Mouse (Mus musculus) retina, postnatal 1 day (tissue): ENCODE measurements around the gene Cnpy3.
"Not testable (repeated sequence)": the region's sequence is repeated elsewhere in the genome, so short reads cannot be mapped to it uniquely, and the experiment has no call there.

Experiments used
- DNase-seq: peaks from one replicate; pipeline ENCODE4 v3.0.0-alpha.2; 2012

Gene Cnpy3

DNA sequence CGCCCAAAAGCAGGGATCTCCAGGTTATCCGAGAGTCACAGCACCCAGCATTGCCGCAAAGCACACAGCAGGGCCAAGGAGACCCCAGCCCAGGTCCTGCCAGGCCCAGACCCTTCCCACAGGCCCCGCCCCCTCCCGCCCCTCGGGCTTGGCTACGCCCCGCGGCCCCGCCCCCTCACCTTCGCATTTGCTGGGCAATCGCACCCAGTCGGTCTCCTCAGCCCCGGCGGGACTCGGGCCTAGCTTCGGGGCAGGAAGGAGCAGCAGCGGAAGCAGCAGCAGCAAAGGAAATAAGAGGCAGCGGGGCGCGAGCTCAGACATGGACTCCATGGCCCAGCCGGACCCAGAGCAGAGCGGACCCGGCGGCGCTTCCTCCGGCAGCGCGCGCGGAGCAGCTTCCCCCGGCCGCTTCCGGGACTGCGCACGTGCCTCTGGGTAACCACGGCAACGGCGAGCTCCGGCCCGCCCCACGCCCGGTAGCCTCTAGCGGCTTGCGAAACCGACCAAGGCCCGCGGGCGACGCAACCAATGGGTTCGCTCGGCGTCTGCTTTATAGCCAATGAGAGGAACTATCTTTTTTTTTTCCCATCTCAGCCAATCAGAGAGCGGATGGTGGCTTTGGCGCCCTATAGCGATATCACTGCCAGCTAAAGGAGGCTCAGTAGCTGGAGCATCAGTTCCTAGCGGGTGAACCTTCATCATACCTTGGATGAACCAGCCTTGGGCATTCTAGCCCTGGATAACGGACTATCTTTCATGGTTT lies at the start of gene Cnpy3:
Gene Cnpy3, minus strand, starts transcription at position 421 of the 763 bp plus-strand sequence.
- peak; percentile 99 for DNase-seq

DNA sequence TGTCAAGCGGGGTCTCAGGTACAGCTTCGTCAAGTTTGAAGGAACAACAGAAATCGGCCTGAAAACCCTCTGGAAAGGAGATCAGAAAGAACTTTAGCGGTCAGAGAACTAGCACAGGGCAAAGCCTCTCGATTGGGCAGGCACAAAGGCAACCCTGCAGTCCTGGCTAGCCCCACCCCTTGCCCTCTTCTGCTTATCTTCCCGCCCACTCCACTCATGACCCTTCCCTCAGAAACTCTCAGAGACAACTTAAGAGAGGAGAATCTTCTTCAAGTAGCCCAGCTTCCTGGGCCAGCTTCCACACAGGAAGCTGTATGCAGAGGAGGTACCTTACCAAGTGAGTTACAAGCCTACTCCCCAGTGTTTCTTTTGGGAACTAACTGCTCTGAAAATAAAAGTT lies 49.7 kb upstream of the Cnpy3 start:
- no peak for DNase-seq

DNA sequence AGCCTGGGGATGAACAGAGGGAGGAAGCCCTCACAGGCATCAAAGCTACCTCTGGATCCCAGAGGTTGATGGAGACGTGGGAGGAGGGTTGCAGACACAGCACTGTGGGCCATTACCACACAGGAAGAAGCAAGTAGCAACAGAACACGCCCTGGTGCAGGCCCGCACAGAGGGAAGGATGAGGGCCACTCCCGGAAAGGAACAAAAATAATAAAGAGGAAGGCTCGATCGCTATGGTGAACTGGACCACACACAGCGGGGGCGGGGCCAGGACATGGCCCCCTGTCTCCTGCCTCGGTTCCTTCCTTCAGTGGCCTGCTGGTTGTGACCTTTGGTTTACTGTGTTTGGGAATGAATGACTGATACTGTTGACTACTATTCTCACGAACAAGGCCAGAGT lies 47.7 kb upstream of the Cnpy3 start:
- no peak for DNase-seq

DNA sequence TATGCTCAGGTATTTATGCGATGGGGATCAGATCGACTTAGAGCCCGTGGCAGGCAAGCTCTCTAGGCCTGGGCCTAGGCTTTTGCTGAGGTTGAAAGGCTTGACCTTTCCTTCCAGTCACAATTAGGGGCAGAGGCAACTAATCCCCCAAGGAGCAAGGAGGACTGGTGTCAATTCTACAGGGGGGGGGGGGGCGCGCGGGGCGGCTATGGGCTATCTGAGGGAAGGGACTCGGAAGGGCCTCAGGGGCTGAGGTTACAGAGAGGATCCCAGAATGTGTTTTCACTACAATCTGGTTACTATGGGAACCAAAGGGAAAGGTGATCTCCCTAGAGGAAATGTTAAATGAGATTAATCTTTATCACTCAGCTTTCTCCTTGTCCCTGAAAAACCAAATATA lies 45.4 kb upstream of the Cnpy3 start:
- no peak for DNase-seq

DNA sequence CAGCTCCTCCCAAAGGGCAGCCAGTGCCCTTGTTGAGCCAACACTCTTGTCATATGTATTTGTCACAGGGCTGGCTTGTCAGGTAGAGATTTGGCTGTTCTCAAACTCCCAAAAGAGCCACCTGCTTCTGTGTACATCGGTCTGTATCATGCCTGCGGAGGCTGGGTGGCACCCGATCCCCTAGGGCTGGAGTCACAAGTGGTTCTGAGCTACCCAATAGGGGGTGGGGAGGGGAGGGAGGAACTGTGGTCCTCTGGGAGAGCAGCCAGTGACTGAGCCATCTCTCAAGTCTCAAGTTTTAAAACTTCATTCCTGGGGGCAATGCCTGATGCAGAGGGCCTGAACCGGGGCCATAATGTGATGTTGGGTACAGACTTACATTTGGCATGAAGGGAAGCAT lies 44.7 kb upstream of the Cnpy3 start:
- DNase-seq = no peak

DNA sequence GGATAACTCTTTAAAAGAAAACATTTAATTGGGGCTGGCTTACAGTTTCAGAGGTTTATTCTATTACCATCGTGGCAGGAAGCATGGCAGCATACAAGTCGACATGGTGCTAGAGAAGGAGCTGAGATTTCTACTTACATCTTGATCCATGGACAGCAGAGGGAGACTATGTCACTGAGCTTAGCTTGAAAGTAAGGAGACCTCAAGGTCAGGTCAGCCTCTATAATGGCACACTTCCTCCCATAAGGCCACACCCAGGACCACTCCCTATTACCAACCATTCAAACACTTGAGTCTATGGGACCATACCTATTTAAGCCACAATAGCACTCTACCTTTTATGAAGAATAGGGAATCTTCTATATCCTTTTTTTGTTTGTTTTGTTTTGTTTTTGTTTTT lies 40.9 kb upstream of the Cnpy3 start:
- no peak for DNase-seq

DNA sequence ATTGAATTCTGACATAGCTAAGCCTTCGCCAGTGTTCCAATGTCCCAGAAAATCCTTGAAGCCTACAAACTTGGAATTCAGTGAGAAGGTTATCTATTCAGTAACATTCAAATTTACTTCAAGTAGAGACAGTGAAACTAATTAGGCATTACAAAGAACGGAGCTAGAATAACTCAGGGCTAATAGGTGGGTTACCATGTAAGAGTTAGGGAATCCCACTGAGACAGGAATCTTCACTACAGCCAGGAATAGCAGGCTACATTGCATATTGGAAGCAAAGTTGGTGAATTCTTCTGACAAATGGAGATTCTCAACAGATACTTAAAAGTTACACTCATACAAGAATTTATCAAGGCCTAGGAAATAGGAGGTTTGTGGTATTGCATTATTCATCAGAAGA lies 36.0 kb upstream of the Cnpy3 start:
- DNase-seq = not testable (repeated sequence)

DNA sequence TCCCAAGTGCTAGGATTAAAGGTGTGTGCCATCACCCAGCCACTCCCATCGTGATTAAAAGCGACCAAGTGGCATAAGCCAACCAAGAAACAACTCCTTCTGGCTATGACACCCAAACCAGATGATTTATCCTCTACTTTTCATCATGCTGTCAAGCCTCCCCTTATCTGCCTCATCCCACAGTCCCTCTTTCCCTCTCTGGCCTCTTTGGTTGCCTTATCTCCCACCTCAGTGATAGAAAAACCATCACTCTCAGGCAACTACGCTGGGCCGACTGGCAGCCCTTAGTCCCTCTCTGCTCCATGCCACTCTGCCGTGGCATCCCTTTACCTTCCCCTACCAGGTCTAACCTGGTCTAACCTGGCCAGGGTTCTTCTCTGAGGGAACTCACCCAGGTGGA lies 34.9 kb upstream of the Cnpy3 start:
- DNase-seq = no peak

DNA sequence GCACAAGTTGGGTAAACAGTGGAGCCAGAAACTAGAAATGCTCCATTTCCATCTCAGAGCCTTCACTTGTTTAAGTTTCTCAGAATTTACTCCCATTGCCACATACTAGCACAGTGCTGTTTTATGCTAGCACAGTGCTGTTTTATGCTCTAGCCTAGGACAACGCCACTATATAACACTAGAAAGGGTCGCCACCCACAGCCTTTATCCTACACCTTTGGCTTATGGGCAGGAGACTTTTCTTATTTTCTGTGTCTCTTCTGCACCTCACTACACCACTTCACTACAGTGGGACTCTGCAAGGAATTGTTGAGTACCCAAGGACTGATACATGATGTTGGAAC lies 31.2 kb upstream of the Cnpy3 start:
- no peak for DNase-seq

DNA sequence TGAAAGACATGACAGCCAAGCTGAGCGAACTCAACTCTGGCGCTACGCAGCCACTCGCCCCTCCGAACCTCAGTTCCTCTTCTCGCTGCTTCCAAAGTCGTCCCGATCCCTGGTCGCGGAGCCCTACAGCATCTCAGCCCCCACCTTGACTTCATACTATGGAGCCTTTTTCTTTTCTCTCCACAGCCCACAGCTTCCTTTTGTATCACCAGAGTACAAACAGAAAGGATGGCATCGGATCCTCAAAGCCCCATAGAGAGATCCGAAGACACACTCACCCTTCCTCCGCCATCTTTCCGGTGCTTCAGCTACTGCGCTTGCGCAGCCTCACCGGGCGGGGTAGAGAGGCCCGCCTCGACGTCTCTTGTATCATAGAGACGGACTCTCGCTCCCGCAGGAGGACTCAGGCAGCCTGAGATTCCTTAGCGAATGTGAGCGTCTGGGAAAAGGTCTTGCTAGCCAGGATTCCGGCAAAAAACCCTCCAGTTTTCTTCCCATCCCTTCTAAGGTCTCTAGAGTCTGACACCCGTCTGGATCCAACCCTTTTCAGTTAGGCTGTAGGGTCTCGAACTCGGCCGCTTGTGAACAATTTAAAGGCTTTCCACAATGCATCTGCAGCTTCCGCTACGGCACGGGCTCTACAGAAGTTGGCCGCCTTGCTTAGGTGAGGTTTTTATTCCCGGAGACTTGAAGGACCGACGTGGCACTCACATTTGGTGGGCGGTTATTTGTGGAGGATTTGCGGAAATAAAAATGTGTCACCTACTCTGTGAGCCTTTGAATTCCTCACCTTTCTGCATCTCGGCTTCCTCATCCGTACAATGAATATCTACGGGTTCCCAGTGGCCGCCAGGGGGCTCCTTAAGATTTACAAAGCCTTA lies 30.6 kb upstream of the Cnpy3 start, which contains the start of gene Rpl7l1:
Gene Rpl7l1, minus strand, starts transcription at position 332 of the 881 bp plus-strand sequence.
- peak; percentile 96 for DNase-seq

DNA sequence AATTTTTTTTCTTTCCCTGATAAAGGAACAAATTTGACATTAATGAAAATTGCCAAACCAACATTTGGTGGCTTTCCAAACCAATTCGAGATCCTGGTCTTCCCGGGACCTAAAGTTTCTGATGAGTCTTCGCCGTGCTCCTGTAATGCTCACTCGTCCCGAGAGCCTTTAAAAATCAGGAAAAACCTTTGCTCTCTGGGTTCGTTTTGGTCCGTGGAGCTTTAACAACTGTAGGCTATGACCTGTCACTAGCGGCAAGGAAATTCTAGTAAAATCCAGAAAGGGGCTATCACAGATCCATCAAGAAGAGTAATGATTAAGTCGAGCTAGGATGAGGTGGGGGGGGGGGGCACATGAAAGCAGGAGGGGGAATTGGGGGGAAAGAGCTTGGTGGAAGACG lies 29.9 kb upstream of the Cnpy3 start:
- DNase-seq = no peak

DNA sequence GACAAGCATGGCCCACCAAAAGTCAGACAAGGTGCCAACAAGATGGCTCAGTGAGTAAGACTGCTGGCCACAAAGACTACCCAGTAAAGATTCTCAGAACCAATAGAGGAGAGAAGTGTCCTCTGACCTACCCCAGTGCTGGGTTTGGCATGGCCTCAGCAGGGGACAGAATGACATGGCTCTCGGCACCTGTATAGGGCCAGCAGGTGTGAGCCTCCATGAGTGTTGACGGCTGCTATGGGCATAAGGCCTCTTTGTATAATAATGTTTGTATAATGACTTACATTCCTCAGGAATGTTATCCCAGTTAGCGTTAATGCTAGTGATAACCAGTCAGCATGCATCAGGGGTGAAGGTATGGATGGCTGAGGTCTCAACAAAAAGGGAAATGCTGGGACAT lies 24.1 kb upstream of the Cnpy3 start:
- no peak for DNase-seq

DNA sequence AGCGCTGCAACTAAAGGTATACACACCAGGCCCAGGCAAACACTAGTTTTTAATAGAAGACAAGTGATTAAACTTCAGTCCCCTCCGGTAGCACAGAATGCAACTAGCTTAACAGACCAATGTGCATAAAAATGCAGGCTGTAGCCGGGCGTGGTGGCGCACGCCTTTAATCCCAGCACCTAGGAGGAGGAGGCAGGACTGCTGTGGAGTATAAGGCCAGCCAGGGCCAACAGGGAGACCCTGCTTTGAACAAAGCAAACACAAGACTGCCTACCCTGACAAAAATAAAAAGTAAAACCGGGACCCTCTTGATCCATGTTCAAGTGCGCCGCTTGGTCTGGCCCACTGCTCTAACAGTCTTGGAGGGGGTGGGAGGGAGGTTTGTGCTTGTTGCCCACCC lies 23.1 kb upstream of the Cnpy3 start:
- no peak for DNase-seq

DNA sequence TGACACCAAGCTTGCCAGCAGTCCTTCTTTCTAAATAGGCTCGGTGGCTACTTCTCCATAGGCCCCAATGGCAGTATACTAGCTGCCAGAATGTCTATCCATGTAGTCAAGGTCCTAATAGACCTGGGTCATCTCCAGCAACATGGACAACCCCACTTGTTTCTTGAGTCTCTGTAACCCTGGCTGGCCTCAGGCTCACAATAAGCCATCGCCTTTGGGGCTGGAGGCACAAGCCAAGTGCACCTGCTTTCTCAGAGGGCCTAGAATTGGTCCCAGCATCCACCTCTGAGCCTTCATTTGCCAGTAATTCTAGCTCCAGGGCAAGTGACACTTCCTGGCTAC lies 22.1 kb upstream of the Cnpy3 start:
- DNase-seq = no peak

DNA sequence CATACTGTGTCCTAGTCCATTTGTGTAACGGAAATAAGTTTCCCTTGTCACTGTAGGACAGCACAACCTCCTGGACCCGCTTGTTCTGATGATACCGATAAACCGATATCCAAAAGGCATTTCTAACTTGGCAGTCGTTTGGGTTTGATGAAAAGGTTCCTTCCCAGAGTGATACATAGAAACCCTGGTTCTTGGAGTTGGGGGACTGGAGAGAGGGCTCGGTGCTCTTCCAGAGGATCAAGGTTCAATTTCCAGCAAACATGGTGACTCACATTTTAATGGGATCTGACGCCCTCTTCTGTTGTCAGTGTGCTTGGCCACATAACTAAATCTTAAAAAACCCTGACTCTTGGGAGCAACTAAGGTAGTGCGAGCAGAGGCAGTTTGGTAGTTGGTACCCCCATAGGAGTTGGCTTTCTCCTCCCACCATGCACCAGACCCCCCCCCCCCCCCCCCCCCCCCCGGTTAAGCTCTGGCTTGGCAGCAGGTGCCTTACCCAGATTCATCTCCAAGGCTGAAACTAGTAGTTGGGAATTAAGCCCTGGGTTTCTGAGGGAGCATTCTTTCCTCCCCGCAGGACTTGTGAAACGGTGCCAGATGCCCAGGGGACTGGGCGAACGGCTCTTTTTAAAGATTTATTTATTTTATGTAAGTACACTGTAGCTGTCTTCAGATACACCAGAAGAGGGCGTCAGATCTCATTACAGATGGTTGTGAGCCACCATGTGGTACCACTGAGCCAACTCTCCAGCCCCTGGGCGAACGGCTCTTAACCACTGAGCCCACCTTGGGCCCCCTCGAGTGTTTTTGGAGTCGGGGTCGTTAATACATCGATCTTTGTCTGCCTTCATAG lies 21.5 kb upstream of the Cnpy3 start:
- DNase-seq = peak; percentile 42

DNA sequence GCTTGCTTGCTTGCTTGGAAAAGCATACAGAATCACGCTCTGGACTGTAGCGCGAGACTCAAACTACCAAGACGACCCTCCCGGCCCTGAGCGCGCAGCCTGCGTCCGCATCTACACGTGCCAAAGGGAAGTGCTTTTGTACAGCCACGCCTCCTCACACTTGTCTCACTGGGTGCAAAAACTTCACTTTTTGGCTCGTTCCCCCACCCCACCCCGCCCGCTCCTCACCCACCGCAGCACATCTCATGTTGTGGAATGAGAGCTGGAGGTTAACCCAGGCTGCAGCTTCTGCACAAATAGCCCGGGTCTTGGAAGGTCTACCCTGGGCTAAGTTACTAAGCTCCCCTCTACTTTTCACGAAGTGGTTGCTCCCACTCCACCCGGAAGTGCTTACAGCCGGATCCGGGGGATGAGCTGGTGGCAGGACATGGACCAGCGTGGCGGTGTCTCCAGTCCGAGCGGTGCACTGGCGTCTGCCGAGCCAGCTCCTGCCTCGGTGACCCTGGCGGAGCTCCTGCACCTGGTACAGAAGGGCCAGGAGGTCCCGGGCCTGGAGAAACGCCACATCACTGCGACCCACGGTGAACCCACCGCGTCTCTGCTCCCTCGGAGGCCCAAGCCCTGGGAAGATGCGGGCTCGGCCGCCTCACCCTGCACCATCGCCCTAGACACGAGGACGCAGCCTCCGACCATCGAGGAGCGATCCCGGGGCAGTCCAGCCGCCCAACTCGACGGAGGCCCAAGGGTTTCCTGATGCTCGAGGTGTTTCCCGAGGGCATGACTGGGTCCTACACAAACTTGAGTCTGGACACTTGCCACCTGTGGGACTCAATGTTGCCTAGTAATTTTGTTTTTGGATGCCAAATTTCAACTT lies 20.6 kb upstream of the Cnpy3 start, which contains the start of gene 2310039H08Rik:
Gene 2310039H08Rik, plus strand, starts transcription at position 232 of the 874 bp plus-strand sequence.
- peak; percentile 95 for DNase-seq

DNA sequence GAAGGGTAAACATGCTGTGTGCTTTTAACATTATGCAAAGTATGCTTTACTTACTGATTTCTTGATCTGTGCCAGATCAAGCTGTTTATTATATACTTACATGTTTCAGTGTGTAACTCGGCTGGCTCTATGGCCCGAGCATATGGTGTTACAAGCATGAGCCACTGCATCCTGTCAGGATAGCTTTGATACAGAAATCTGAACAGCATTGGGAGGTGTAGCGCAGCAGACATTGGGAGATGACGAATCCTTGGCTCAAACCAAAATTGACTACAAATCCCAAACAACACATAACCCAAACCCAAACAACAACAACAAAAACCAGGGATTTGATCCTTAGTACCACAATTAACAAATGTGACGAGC lies 20.0 kb upstream of the Cnpy3 start:
- DNase-seq = no peak

DNA sequence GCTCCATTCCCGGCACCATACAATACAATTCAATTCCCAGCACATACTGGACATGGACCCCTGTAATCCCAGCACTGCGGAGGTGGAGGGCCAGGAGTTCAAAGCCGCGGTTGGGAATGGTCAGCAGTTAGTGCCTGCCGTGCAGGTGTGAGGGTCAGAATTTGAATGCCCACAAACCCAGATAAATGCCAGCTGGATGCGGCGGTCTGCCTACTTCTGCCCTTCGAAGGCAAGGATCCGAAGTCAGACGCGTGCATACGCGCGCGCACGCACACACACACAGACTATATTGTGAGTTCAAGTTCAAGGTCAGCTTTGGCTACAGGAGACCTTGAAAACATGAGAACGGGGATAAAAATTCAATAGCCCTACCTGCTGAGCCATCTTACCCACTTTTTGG lies 19.6 kb upstream of the Cnpy3 start:
- no peak for DNase-seq

DNA sequence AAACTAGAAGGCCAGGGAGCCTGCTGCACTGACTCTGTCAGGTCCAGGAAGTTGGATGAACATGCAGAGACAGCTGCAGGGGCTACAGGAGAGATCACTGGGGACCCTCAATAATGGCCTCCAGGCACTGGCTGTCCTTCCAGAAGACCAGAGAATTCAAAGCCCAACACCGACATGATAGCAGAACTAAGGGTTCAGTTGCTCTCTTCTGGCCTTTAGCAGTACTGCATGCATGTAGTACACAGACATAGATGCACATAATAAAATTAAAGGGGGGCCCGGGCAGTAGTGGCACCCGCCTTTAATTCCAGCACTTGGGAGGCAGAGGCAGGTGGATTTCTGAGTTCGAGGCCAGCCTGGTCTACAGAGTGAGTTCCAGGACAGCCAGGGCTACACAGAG lies 19.0 kb upstream of the Cnpy3 start:
- DNase-seq = peak; percentile 46

DNA sequence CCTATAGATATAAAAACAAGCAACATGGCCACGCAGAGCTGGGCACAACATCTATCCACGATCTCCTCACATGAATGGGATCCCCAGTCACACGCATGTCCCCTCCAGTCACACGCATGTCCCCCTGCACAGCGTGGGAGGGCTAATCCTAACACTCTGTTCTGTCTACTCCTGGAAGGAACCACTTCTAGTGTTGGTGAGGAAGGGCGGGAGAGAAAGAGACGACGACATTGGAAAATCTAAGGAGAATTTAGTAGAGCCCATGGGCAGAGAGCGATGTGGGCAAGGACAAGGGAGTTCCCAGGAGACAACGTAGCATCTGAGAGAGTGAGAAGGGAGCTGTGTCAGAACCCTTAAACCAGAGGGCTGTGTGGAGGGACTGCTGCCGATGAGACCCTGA lies 18.5 kb upstream of the Cnpy3 start:
- DNase-seq = no peak

DNA sequence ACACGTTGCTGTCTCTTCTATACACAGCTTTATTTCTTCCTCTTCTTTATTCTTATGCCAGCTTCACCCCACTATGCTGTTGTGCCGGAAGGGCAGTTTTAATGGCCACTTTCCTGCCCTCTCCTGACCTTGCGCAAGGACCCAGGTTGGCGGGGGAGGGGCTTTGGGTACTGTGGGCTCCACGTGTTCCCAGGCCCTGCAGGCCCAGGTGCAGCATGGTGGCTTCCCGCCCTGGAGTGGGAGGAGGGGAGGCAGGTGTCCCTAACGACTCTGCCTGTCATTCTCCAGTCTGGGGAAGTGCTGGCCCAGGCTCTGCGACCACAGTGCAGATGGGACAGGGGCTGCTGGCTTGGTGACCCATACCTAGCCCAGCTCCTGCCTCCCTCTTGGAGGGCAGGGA lies 15.9 kb upstream of the Cnpy3 start:
- DNase-seq = no peak

DNA sequence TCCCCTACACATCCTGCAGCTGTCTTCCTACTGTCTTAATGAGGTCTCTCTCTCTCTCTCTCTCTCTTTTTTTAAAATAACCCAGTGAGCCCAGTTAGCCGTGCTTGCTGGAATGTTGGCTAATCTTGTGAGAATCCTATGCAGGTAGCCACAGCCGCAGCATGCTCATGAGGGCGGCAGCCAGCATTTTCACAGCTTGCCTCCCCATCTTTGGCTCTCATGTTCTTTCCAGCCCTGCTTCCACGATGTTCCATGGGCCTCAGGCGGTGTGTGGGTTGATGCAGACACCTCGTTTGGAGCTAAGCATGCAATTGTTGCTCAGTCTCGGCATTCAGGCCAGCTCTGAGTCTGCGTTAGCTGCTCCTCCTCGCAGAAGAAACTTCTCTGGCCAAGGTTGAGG lies 12.9 kb upstream of the Cnpy3 start:
- not testable (repeated sequence) for DNase-seq
